Mouse (Mus musculus) G1E (cell line): ENCODE results near the gene Sod2.

Source experiments
- CTCF ChIP-seq: IDR thresholded peaks from 2 replicates; pipeline ENCODE4 v1.5.1; 2012; ENCODE audit warnings: low read depth, low read length, inconsistent platforms, mixed read lengths
- GATA1 ChIP-seq: IDR thresholded peaks from 2 replicates; pipeline ENCODE4 v1.6.1; 2012; ENCODE audit warnings: borderline replicate concordance, low read length, inconsistent platforms, mixed read lengths
- POLR2AphosphoS5 ChIP-seq: IDR thresholded peaks from 2 replicates; pipeline ENCODE4 v1.6.1; 2012; ENCODE audit warnings: low read depth, low read length, inconsistent platforms; ENCODE audit not compliant: insufficient replicate concordance

DNA sequence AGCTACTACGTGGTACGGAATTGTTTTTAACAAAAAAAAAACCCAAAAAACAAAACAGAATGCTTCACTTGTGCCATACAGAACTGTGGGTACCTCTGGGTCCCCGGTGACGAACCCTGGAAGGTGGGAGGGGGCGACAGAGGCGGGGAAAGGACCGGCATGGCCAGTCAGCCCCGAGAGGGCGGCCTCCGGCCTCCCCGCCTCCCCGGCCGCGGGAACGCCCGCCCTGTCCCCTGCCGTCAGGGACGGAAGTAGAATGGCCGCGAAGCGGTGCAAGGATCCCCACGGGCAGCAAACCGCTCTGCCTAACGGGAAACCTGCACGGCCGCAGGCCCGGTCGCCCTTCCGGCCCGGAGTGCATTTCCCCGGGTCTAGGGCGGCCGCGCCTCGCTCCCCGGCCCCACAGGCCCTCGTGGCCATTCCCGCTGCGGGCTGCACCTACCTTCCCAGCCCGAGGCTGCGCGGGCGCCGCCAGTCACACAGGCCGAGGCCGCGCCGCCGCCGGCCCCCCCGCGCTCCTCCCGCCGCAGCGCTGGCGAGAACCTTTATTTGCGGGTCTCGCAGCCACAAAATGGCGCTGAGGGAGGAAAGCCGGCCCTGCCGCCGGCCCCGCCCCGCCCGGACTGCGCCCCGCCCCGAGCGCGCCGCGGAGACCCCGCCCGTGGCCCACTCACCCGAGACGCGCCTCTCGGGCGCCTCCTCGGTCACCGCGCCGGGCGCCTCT is 14.8 kb upstream of the Sod2 start:
- TF ChIP-seq GATA1 (no peak), CTCF (no peak), POLR2AphosphoS5 (no peak)
